Mouse (Mus musculus) spleen, adult 2 months (tissue): ENCODE data around the gene Snd1.

Source experiments
- CTCF ChIP-seq: fragments of 200-500 bp; IDR thresholded peaks from 2 replicates; pipeline ENCODE4 v1.5.1; 2011; ENCODE audit warnings: mild to moderate bottlenecking, inconsistent platforms; ENCODE audit not compliant: insufficient read depth, insufficient read length, insufficient replicate concordance; ENCODE audit errors: extremely low read depth
- POLR2A ChIP-seq: fragments of 200-500 bp; IDR thresholded peaks from 2 replicates; pipeline ENCODE4 v1.6.1; 2011; ENCODE audit warnings: low read depth, low read length, inconsistent platforms

DNA sequence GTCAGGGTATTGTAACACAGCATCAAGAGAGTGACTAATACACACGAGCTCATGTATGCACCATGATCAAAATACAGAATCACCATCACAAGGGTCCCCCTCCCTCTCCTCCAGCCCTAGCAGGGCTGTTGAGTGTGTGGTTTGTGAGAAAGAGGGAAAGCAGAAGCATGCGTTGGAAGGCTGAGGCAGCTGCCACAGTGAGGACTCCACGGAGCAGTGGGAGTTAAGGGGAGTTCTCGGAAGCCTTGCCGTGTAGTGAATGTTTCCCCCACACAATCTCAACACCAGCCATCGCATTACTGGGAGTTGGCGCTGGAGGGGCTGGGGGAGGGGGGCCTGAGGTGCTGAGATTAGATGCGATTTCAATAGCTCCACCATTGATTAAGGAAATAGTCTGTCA lies 490.3 kb downstream of the Snd1 start:
- TF ChIP-seq CTCF, result no peak
- no peak for TF ChIP-seq POLR2A
